Mouse (Mus musculus) midbrain, embryonic 15.5 days (tissue): ENCODE results near the gene Ggt1. TPM values are rescaled to one million over a fixed set of nuclear protein-coding genes. Genes with fewer than 3 reads are reported as not detected.
"Not testable (repeated sequence)": the region's sequence is repeated elsewhere in the genome, so short reads cannot be mapped to it uniquely, and the experiment has no call there.

Source experiments
- ATAC-seq: fragments of 200-750 bp; cut with Nextera tagmentation; replicated peaks from 2 replicates; pipeline ENCODE4 v1.8.0; 2017; ENCODE audit warnings: moderate TSS enrichment
- H3K27ac ChIP-seq: fragments of 300-500 bp; sonication (generic); 2 replicates; pipeline ENCODE4 v1.5.1; 2015; ENCODE audit warnings: mild to moderate bottlenecking, inconsistent platforms
- H3K27me3 ChIP-seq: fragments of 300-500 bp; sonication (generic); replicated peaks from 2 replicates; pipeline ENCODE4 v1.6.1; 2015; ENCODE audit warnings: inconsistent platforms
- H3K36me3 ChIP-seq: fragments of 300-500 bp; sonication (generic); replicated peaks from 2 replicates; pipeline ENCODE4 v1.6.1; 2015; ENCODE audit warnings: inconsistent platforms
- H3K4me1 ChIP-seq: fragments of 300-500 bp; sonication (generic); 2 replicates; pipeline ENCODE4 v1.6.1; 2015; ENCODE audit warnings: inconsistent platforms
- H3K4me2 ChIP-seq: fragments of 300-500 bp; sonication (generic); 2 replicates; pipeline ENCODE4 v1.6.1; 2015; ENCODE audit warnings: inconsistent platforms, mild to moderate bottlenecking, moderate library complexity
- H3K4me3 ChIP-seq: fragments of 300-500 bp; sonication (generic); 2 replicates; pipeline ENCODE4 v1.5.1; 2015; ENCODE audit warnings: mild to moderate bottlenecking, inconsistent platforms
- H3K9ac ChIP-seq: fragments of 300-500 bp; sonication (generic); 2 replicates; pipeline ENCODE4 v1.6.1; 2015; ENCODE audit warnings: mild to moderate bottlenecking, inconsistent platforms
- H3K9me3 ChIP-seq: fragments of 300-500 bp; sonication (generic); 2 replicates; pipeline ENCODE4 v1.6.1; 2016; ENCODE audit warnings: inconsistent platforms
- WGBS: fragments of 180-500 bp; shearing (Covaris S2); methylation state at CpG from one replicate; pipeline ENCODE4 v1.1.7; 2015; ENCODE audit warnings: mixed read lengths; 5-methylcytosine and 5-hydroxymethylcytosine counted together
- polyA plus RNA-seq: library from polyadenylated mRNA; unstranded; fragments of >200 nt; fragmentation: Nextera tagmentation; extraction: Ambion mirVana; gene quantifications from 2 replicates; pipeline ENCODE4 v1.2.1, GENCODE M21; 2015

Ggt1 gene
- polyA plus RNA-seq, 1 experiment from 2014 or later, result 1.7 TPM

DNA sequence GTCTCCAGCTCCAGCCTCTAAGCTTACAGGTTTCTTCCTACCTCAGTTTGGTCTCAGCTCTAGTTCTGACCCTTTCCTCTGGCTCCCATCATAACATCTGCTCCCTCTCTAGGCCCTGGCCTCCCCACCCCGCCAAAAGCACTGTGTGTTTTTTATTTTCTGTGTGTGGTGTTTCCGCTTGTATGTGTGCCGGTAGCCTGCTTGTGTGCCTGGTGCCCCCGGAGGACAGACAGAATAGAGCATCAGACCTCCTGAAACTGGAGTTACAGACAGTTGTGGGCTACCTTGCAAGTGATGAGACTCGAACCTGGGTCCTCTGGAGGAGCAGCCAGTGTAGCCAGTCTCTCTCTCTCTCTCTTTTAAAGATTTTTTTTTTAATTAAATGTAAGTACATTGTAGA lies 4.9 kb downstream of the Ggt1 start:
- Histone ChIP-seq H3K9ac (no peak overlapping the region), H3K9me3 (no peaks in the 10 kb centered on the region), H3K27ac (no peak overlapping the region), H3K4me1 (peaks cover 1% of the 10 kb centered on the region), H3K36me3 (no peaks in the 10 kb centered on the region), H3K4me2 (no peak overlapping the region), H3K4me3 (no peak overlapping the region), H3K27me3 (peaks cover 2% of the 10 kb centered on the region)
- 84% methylated on average over 5 of the region's 5 CpGs for WGBS
- ATAC-seq, result no peak

- H3K27me3 ChIP-seq, H3K9ac ChIP-seq, H3K27ac ChIP-seq, H3K9me3 ChIP-seq, H3K36me3 ChIP-seq, H3K4me2 ChIP-seq, H3K4me1 ChIP-seq, ATAC-seq, H3K4me3 ChIP-seq: not testable (repeated sequence)
- WGBS, result 84% methylated on average over 2 of the region's 2 CpGs
Measured at GRCm38 (mm10) chr10:75566765-75567164, 5.4 kb downstream of the Ggt1 start.

DNA sequence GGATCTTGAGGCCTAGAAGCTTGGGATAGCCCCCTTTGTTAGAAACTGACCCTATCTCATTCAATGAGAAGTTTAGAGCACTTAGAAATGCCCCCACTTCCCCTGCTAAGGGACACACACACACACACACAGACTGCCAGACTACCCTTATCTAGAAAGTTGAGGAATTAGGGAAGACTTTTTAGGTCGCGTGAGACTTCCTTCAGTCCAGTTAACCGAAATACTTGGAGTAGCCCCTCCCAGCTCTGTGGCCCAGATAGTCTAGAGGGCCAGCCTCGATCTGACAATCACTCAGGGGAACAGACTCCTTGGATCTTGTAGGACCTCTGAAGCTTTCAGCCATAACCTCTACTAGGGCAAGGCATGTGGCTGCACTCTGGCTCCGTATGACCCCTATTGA lies 6.6 kb downstream of the Ggt1 start:
- Histone ChIP-seq H3K27me3 (no peaks in the 10 kb centered on the region; the same call in 1 of the 2 replicates), H3K9me3 (no peaks in the 10 kb centered on the region), H3K4me2 (no peak overlapping the region), H3K4me1 (no peaks in the 10 kb centered on the region), H3K4me3 (no peak overlapping the region), H3K36me3 (no peaks in the 10 kb centered on the region), H3K9ac (no peak overlapping the region), H3K27ac (no peak overlapping the region)
- ATAC-seq, result no peak
- WGBS, result 43% methylated on average over 5 of the region's 5 CpGs

DNA sequence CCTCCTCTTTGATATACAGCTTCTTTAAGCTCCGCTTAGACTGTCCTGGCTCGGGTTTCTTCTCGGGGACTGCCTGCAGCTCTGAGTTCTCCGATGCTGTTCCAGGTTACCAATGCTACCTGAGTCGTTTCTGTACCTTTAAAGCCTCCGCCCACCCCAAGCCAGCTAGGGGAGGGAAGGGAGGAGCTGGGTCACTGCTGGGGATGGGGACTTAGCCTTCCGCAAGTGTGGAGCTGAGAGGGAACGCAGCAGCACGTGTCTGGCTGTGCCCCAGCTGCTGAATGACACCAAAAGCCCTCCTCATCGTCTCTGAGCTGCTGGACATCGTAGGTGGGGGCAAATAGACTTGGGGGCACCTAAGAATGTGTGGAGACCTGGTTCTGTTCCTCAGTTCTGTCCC lies 7.0 kb downstream of the Ggt1 start:
- Histone ChIP-seq H3K36me3 (no peaks in the 10 kb centered on the region), H3K27me3 (no peaks in the 10 kb centered on the region; the same call in 1 of the 2 replicates), H3K4me2 (no peak overlapping the region), H3K9me3 (no peaks in the 10 kb centered on the region), H3K4me1 (no peaks in the 10 kb centered on the region), H3K9ac (no peak overlapping the region), H3K27ac (no peak overlapping the region), H3K4me3 (no peak overlapping the region)
- WGBS, result 6% methylated on average over 11 of the region's 11 CpGs
- ATAC-seq, result no peak

DNA sequence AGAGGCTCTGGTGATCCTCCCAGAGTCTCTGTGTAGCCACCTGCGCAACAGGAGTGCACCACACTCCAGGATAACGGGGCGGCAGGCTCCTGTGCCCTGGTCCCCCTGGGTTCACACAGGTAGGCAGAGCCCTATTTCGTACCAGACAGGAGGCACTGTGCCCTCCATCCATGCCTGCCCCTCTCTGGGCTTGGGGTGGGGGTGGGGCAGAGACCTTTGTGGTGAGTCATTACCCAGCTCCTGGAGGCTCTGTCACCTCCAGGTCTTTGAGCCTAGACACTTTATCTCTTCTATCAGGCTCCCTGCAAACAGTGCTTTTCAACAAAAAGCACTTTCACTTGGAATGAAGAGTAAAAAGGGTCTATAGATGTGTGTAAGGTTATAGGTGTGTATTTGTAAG lies 7.4 kb downstream of the Ggt1 start:
- Histone ChIP-seq H3K9ac (no peak overlapping the region), H3K36me3 (no peaks in the 10 kb centered on the region), H3K27me3 (no peaks in the 10 kb centered on the region; the same call in 1 of the 2 replicates), H3K27ac (no peak overlapping the region), H3K4me2 (no peak overlapping the region), H3K4me1 (no peaks in the 10 kb centered on the region), H3K4me3 (no peak overlapping the region), H3K9me3 (no peaks in the 10 kb centered on the region)
- WGBS, result 10% methylated on average over 4 of the region's 4 CpGs
- ATAC-seq, result no peak

DNA sequence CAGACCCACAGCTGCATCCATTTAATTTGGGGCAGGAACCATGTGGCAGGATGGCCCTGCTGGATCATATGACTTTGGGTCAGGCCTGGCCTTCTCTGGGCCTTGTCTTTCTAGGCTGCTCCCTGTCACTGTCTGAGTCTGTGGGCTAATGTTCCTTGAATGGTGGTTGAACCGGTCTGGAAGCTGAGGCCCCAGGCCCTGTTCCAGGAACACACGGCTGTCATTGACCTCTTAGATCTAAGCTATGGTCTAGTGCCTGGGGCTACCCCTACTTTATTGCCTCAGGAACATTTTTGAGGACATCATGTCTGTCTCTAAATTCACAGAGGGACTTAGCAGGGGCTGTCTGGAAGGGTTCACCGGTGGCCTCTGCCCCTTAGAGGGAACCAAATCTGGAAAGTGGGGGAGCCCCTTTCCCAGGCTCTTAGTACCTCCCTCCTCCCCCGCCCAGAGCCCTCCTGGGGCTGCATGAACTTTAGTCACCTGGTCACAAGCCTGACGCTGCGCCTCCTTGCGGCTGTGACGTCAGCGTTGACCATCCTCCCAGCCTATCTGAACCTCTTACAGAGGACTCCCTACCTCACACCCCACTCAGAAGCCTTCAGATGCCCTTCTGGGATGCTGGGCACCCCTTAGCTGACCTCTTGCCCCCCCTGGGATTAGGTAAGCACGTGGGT lies 9.7 kb downstream of the Ggt1 start:
- ATAC-seq, result no peak
- WGBS, result 30% methylated on average over 10 of the region's 10 CpGs
- H3K4me2 ChIP-seq, result no peak overlapping the region

DNA sequence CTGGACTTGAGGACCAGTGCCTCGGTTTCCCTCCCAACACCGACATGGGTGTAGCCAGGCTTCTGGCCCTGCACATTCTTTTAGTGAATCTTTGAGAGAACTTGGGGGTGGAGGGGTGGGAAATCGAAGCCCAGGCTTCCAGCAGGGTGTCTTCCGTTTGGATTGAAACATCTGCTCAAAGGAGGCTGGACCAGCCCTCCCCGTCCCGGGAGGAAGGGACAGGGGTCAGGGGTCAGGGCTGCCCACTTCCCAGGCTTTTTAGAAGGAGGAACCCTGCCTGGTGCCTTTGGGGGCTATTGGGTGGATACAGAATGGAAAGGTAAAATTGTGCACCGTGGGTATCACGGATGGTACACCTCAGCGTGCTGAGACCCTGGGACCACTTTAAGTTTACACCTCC lies 10.5 kb downstream of the Ggt1 start:
- Histone ChIP-seq H3K4me1 (no peaks in the 10 kb centered on the region), H3K36me3 (no peaks in the 10 kb centered on the region), H3K9me3 (no peaks in the 10 kb centered on the region), H3K27me3 (no peaks in the 10 kb centered on the region; the same call in 1 of the 2 replicates), H3K4me3 (no peak overlapping the region), H3K9ac (no peak overlapping the region), H3K27ac (no peak overlapping the region), H3K4me2 (no peak overlapping the region)
- no peak for ATAC-seq
- 44% methylated on average over 9 of the region's 9 CpGs for WGBS

More for the DNA sequence above, 9.7 kb downstream of the Ggt1 start:
- H3K9ac ChIP-seq, result no peak overlapping the region
- no peaks in the 10 kb centered on the region for H3K4me1 ChIP-seq
- H3K4me3 ChIP-seq, result no peak overlapping the region
- H3K36me3 ChIP-seq, result no peaks in the 10 kb centered on the region
- H3K9me3 ChIP-seq, result no peaks in the 10 kb centered on the region
- H3K27me3 ChIP-seq, result no peaks in the 10 kb centered on the region; the same call in 1 of the 2 replicates
- no peak overlapping the region for H3K27ac ChIP-seq

GRCm38 (mm10) chr10:75573181-75573580 lies 11.8 kb downstream of the Ggt1 start:
- no peak overlapping the region for H3K4me3 ChIP-seq
- no peak overlapping the region for H3K4me2 ChIP-seq
- H3K4me1 ChIP-seq, result no peaks in the 10 kb centered on the region
- no peak overlapping the region for H3K9ac ChIP-seq
- ATAC-seq, result no peak
- 53% methylated on average over 10 of the region's 10 CpGs for WGBS
- no peak overlapping the region for H3K27ac ChIP-seq
- H3K36me3 ChIP-seq, result no peaks in the 10 kb centered on the region
- H3K9me3 ChIP-seq, result no peaks in the 10 kb centered on the region
- no peaks in the 10 kb centered on the region; the same call in 1 of the 2 replicates for H3K27me3 ChIP-seq

GRCm38 (mm10) chr10:75573965-75574364 lies 12.6 kb downstream of the Ggt1 start:
- Histone ChIP-seq H3K4me3 (no peak overlapping the region), H3K36me3 (no peaks in the 10 kb centered on the region), H3K9me3 (no peaks in the 10 kb centered on the region), H3K4me2 (no peak overlapping the region), H3K9ac (no peak overlapping the region), H3K4me1 (no peaks in the 10 kb centered on the region), H3K27me3 (no peaks in the 10 kb centered on the region), H3K27ac (no peak overlapping the region)
- ATAC-seq, result no peak
- WGBS, result 91% methylated on average over 9 of the region's 9 CpGs

DNA sequence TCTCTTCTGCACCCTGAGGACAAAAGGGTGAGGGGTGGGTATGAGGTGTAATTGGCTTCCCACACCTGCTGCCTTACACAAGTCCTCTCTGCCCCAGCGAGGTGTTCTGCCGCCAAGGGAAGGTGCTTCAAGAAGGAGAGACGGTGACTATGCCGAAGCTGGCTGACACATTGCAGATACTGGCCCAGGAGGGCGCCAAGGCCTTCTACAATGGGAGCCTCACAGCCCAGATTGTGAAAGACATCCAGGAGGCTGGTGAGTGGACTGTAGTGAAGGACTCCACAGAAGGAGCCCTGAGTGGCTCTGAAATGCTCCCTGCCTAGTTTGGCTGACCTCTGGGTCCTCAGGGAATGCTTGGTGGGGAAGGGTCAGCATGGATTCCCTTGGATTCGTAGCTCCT lies 17.7 kb downstream of the Ggt1 start:
- no peaks in the 10 kb centered on the region for H3K9me3 ChIP-seq
- 85% methylated on average over 6 of the region's 6 CpGs for WGBS

DNA sequence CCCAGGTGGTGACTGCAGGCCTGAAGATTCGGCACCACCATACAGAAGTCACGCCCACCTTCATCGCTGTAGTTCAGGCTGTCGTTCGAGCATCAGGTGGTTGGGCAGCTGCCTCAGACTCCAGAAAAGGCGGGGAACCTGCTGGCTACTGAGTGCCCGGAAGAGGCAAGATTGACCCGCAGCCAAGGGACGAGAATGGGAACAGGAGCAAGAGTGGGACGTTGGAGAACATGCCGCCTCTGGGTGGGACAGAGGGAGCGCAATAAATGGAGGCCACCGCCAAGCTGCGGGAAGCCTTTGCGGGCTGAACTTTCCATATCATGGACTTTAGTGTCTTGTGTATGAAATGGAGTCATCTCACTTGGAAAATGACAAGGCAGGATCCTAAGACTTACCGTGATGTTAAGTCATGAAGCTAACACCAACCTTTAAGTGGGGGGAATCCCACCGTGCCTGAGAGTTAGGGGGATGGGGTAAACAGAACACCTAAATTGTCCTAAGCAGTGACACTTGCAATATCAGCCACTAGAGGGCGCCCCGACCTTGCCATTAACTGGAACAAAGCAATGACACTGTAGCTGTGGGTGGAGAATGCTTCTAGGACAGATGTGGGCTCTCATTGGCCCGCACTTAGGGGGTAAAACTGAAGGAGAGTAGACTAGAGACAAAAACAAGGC lies 24.6 kb downstream of the Ggt1 start:
- ATAC-seq, result peak; percentile 82
- WGBS, result 23% methylated on average over 20 of the region's 20 CpGs
- no peaks in the 10 kb centered on the region for H3K36me3 ChIP-seq
- H3K9ac ChIP-seq, result no peak overlapping the region
- H3K27me3 ChIP-seq, result 0 out of 2 replicates have a peak, but pooled peaks cover 6% of the 10 kb centered on the region
- H3K4me1 ChIP-seq, result peaks cover 5% of the 10 kb centered on the region; the same call in 1 of the 2 replicates
- peak overlapping the region; percentile 39 for H3K4me2 ChIP-seq
- H3K27ac ChIP-seq, result peak overlapping the region; percentile 2; the same call in 1 of the 2 replicates
- H3K9me3 ChIP-seq, result no peaks in the 10 kb centered on the region
- H3K4me3 ChIP-seq, result no peak overlapping the region

More for the DNA sequence above, 17.7 kb downstream of the Ggt1 start:
- H3K4me3 ChIP-seq, result no peak overlapping the region
- no peaks in the 10 kb centered on the region for H3K27me3 ChIP-seq
- no peak overlapping the region for H3K27ac ChIP-seq
- no peak overlapping the region for H3K9ac ChIP-seq
- no peaks in the 10 kb centered on the region for H3K36me3 ChIP-seq
- no peaks in the 10 kb centered on the region for H3K4me1 ChIP-seq
- no peak for ATAC-seq
- H3K4me2 ChIP-seq, result no peak overlapping the region

DNA sequence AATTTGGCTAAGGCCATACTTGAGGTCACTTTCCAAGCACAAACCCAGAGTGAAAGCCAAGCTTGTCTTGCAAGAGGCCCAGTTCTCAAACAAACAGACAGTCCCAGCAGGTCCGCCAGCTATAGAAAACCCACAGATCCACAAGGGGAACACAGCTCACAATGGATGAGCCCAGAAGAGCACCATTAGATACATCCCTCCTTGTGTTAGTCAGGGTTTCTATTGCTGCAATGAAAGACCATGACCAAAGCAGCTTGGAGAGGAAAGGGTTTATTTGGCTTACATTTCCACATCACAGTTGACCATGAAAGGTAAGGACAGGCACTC lies 25.1 kb downstream of the Ggt1 start:
- H3K4me1 ChIP-seq, result peaks cover 5% of the 10 kb centered on the region; the same call in 1 of the 2 replicates
- no peak overlapping the region for H3K4me2 ChIP-seq
- ATAC-seq, result peak; percentile 46; the same call in 1 of the 2 replicates
- WGBS, result 85% methylated on average over 1 of the region's 1 CpGs
- H3K36me3 ChIP-seq, result no peaks in the 10 kb centered on the region
- no peaks in the 10 kb centered on the region for H3K9me3 ChIP-seq
- no peak overlapping the region for H3K4me3 ChIP-seq
- no peak overlapping the region for H3K9ac ChIP-seq
- 0 out of 2 replicates have a peak, but pooled peaks cover 6% of the 10 kb centered on the region for H3K27me3 ChIP-seq
- peak overlapping the region; percentile 2; the same call in 1 of the 2 replicates for H3K27ac ChIP-seq

GRCm38 (mm10) chr10:75587781-75588180 lies 26.4 kb downstream of the Ggt1 start:
- no peak overlapping the region for H3K9ac ChIP-seq
- H3K4me2 ChIP-seq, result no peak overlapping the region
- WGBS, result 83% methylated on average over 4 of the region's 4 CpGs
- H3K27me3 ChIP-seq, result 0 out of 2 replicates have a peak, but pooled peaks cover 6% of the 10 kb centered on the region
- no peak overlapping the region for H3K27ac ChIP-seq
- H3K4me1 ChIP-seq, result peaks cover 5% of the 10 kb centered on the region; the same call in 1 of the 2 replicates
- H3K36me3 ChIP-seq, result no peaks in the 10 kb centered on the region
- ATAC-seq, result no peak
- no peak overlapping the region for H3K4me3 ChIP-seq
- no peaks in the 10 kb centered on the region for H3K9me3 ChIP-seq
